Mouse (Mus musculus) right cerebral cortex, postnatal 4 days (tissue): Measurements from ENCODE around the gene St6galnac3.

Experiments used
- DNase-seq: peaks from one replicate; pipeline ENCODE4 v3.0.0-alpha.2; 2022

The St6galnac3 gene

GRCm38 (mm10) chr3:153457203-153457602, 267.8 kb downstream of the St6galnac3 start:
- DNase-seq, result no peak

GRCm38 (mm10) chr3:153456227-153456626, 268.7 kb downstream of the St6galnac3 start:
- DNase-seq, result no peak

GRCm38 (mm10) chr3:153453127-153454049, 271.6 kb downstream of the St6galnac3 start:
- no peak for DNase-seq

GRCm38 (mm10) chr3:153452299-153452996, 272.5 kb downstream of the St6galnac3 start:
- DNase-seq, result no peak

- no peak for DNase-seq
Measured at GRCm38 (mm10) chr3:153441329-153441728, 283.6 kb downstream of the St6galnac3 start.

- DNase-seq, result no peak
Measured at GRCm38 (mm10) chr3:153436076-153437021, 288.6 kb downstream of the St6galnac3 start.

GRCm38 (mm10) chr3:153433010-153433409, 292.0 kb downstream of the St6galnac3 start:
- no peak for DNase-seq

- DNase-seq, result no peak
Measured at GRCm38 (mm10) chr3:153432053-153432816, 292.7 kb downstream of the St6galnac3 start.

- no peak for DNase-seq
Measured at GRCm38 (mm10) chr3:153429840-153430239, 295.1 kb downstream of the St6galnac3 start.

GRCm38 (mm10) chr3:153421918-153422290, 303.1 kb downstream of the St6galnac3 start:
- no peak for DNase-seq

GRCm38 (mm10) chr3:153421060-153421917, 303.7 kb downstream of the St6galnac3 start:
- DNase-seq, result no peak

GRCm38 (mm10) chr3:153419331-153419730, 305.6 kb downstream of the St6galnac3 start:
- DNase-seq, result no peak

GRCm38 (mm10) chr3:153417001-153417400, 308.0 kb downstream of the St6galnac3 start:
- no peak for DNase-seq

- no peak for DNase-seq
Measured at GRCm38 (mm10) chr3:153416383-153416782, 308.6 kb downstream of the St6galnac3 start.

- no peak for DNase-seq
Measured at GRCm38 (mm10) chr3:153414132-153414531, 310.8 kb downstream of the St6galnac3 start.

GRCm38 (mm10) chr3:153409286-153409685, 315.7 kb downstream of the St6galnac3 start:
- no peak for DNase-seq

GRCm38 (mm10) chr3:153408361-153408760, 316.6 kb downstream of the St6galnac3 start:
- DNase-seq, result no peak

GRCm38 (mm10) chr3:153407698-153408097, 317.3 kb downstream of the St6galnac3 start:
- DNase-seq, result no peak

GRCm38 (mm10) chr3:153406858-153407257, 318.1 kb downstream of the St6galnac3 start:
- DNase-seq, result no peak

GRCm38 (mm10) chr3:153406220-153406619, 318.8 kb downstream of the St6galnac3 start:
- no peak for DNase-seq

- DNase-seq, result no peak
Measured at GRCm38 (mm10) chr3:153405643-153406042, 319.3 kb downstream of the St6galnac3 start.
